ENCODE assay signal across 17 mouse cellular contexts in the genomic region with DNA sequence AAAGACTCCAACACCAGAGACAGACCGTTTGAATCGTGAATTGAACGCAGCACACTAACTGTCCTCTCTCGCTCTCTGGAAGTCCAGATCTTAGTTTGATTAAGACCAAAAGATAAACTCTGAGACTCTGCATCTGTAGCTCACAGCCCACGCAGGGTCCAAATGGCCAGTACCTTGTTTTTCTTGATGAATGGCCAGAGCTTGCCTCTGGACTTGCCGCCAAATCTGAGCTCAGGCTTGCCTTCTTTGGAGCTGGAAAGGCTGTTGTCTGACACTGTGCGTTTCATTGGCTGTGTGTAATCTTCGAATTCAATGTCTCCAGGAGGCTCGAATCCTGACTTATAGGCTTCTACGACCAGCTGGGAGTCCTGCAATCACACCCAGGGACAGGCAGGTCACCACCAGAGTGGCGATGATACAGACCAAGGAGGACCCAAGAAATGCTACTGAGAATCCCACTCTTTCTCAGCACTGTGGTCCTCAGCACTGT.
"Had no signal": no experiment of that assay in that cellular context is flagged by ENCODE, and none has a peak within 500 bp of the region (broad histone marks: within the 10 kb centered on the region; RNA-seq: fewer than 3 reads in every experiment).

No protein-coding gene starts in this region.

- H3K9ac ChIP-seq: limb, embryonic 15.5 days; liver, embryonic 12.5 days; lung, embryonic 14.5 days; midbrain, embryonic 12.5 days; neural tube, embryonic 13.5 days; stomach, embryonic 15.5 days had no signal

- ATAC-seq: intestine, postnatal 0 days; liver, embryonic 12.5 days; midbrain, embryonic 16.5 days had no signal

- DNase-seq: layer of hippocampus, adult 9-11 months; layer of hippocampus, postnatal 36 days; lung, embryonic 14.5 days; lung, postnatal 10 days; lung, postnatal 4 days; retina, postnatal 1 day; right cerebral cortex, postnatal 4 days; spleen, adult 18-20 months; thymus, adult 2 months; thymus, postnatal 25 days had no signal

- H3K4me2 ChIP-seq: limb, embryonic 15.5 days; liver, embryonic 12.5 days; lung, embryonic 14.5 days; midbrain, embryonic 12.5 days; neural tube, embryonic 13.5 days; stomach, embryonic 15.5 days had no signal

- H3K9me3 ChIP-seq: limb, embryonic 15.5 days; neural tube, embryonic 13.5 days; stomach, embryonic 15.5 days had no signal

- H3K27ac ChIP-seq: limb, embryonic 15.5 days; liver, embryonic 12.5 days; midbrain, embryonic 12.5 days; neural tube, embryonic 13.5 days; stomach, embryonic 15.5 days had no signal

- H3K4me1 ChIP-seq: limb, embryonic 15.5 days; stomach, embryonic 15.5 days had no signal

- H3K4me3 ChIP-seq: limb, embryonic 15.5 days; liver, embryonic 12.5 days; midbrain, embryonic 12.5 days; neural tube, embryonic 13.5 days; stomach, embryonic 15.5 days had no signal

- H3K27me3 ChIP-seq: limb, embryonic 15.5 days; liver, embryonic 12.5 days; midbrain, embryonic 12.5 days; neural tube, embryonic 13.5 days; stomach, embryonic 15.5 days had no signal
